In genomic region chr7:25516070-25516777, GRCm38 (mm10) we compare ENCODE assay signal across 12 mouse cellular contexts. TPM values are rescaled to one million over a fixed set of nuclear protein-coding genes. Genes with fewer than 3 reads are reported as not detected.
A peak's percentile ranks its signal among the peaks of the same experiment; 100 is the strongest.
DNase-seq lines count a peak whose midpoint lies in the region; ATAC-seq lines count a peak whose summit lies in the region.
"Not testable (repeated sequence)": the region's sequence is repeated elsewhere in the genome, so short reads cannot be mapped to it uniquely, and the experiment has no call there.
"Had no signal": no experiment of that assay in that cellular context is flagged by ENCODE, and none has a peak within 500 bp of the region (broad histone marks: within the 10 kb centered on the region; RNA-seq: fewer than 3 reads in every experiment).

No protein-coding gene starts in this region.

- DNase-seq in embryonic facial prominence, embryonic 14.5 days (ENCODE audit: low spot score): not testable (repeated sequence)
- DNase-seq in kidney, adult 11 months: peak; percentile 47

- H3K4me1 ChIP-seq in embryonic facial prominence, embryonic 14.5 days (ENCODE audit: control insufficient read depth, insufficient read depth, low read length); forebrain, embryonic 15.5 days; hindbrain, embryonic 13.5 days (replicated peaks); lung, embryonic 16.5 days (replicated peaks; ENCODE audit: control insufficient read depth, insufficient read depth, low read length); midbrain, embryonic 16.5 days (ENCODE audit: control insufficient read depth, insufficient read depth, low read length): not testable (repeated sequence)

- not testable (repeated sequence) for H3K27ac ChIP-seq in embryonic facial prominence, embryonic 14.5 days (replicated peaks; ENCODE audit: low read depth, low read length); hindbrain, embryonic 13.5 days; lung, embryonic 16.5 days (ENCODE audit: low read length); midbrain, embryonic 16.5 days (ENCODE audit: low read length)
- peak overlapping the region; percentile 31; the same call in 1 of the 2 replicates for H3K27ac ChIP-seq in forebrain, embryonic 15.5 days (replicated peaks)

- peak; percentile 70; the same call in 1 of the 2 replicates for ATAC-seq in embryonic facial prominence, embryonic 14.5 days (ENCODE audit: low read depth)
- peak; percentile 90 for ATAC-seq in forebrain, embryonic 15.5 days (replicated peaks)
- peak; percentile 65 for ATAC-seq in hindbrain, embryonic 13.5 days (ENCODE audit: low FRiP score)
- 0 out of 2 replicates have a peak, but pooled peaks have one; percentile 17 for ATAC-seq in lung, embryonic 16.5 days (ENCODE audit: low read depth)
- ATAC-seq in midbrain, embryonic 16.5 days: 0 out of 2 replicates have a peak, but pooled peaks have one; percentile 60

- not testable (repeated sequence) for H3K27me3 ChIP-seq in embryonic facial prominence, embryonic 14.5 days (replicated peaks; ENCODE audit: control insufficient read depth, insufficient read depth, low read length); forebrain, embryonic 15.5 days; hindbrain, embryonic 13.5 days; lung, embryonic 16.5 days (ENCODE audit: control insufficient read depth, insufficient read depth, low read depth, low read length); midbrain, embryonic 16.5 days (ENCODE audit: control insufficient read depth, insufficient read depth, low read depth, low read length)

- H3K4me2 ChIP-seq in embryonic facial prominence, embryonic 14.5 days (ENCODE audit: low read depth, low read length); forebrain, embryonic 15.5 days (replicated peaks); hindbrain, embryonic 13.5 days; lung, embryonic 16.5 days (ENCODE audit: low read depth, low read length); midbrain, embryonic 16.5 days (ENCODE audit: low read length): not testable (repeated sequence)

- not testable (repeated sequence) for H3K36me3 ChIP-seq in embryonic facial prominence, embryonic 14.5 days (ENCODE audit: control insufficient read depth, insufficient read depth, low read length); forebrain, embryonic 15.5 days; hindbrain, embryonic 13.5 days; lung, embryonic 16.5 days (ENCODE audit: control insufficient read depth, insufficient read depth, low read length); midbrain, embryonic 16.5 days (ENCODE audit: control insufficient read depth, insufficient read depth, low read length)

- H3K9me3 ChIP-seq in embryonic facial prominence, embryonic 14.5 days (ENCODE audit: control insufficient read depth, low read length); forebrain, embryonic 15.5 days; hindbrain, embryonic 13.5 days; lung, embryonic 16.5 days (ENCODE audit: control insufficient read depth, low read length); midbrain, embryonic 16.5 days (replicated peaks; ENCODE audit: control insufficient read depth, low read length, poor library complexity, severe bottlenecking): not testable (repeated sequence)

- H3K4me3 ChIP-seq in embryonic facial prominence, embryonic 14.5 days (ENCODE audit: low read depth, low read length); forebrain, embryonic 15.5 days; hindbrain, embryonic 13.5 days; lung, embryonic 16.5 days (ENCODE audit: low read length); midbrain, embryonic 16.5 days (ENCODE audit: low read depth, low read length): not testable (repeated sequence)

- H3K9ac ChIP-seq in embryonic facial prominence, embryonic 14.5 days (ENCODE audit: low read depth, low read length); forebrain, embryonic 15.5 days (replicated peaks); hindbrain, embryonic 13.5 days; lung, embryonic 16.5 days (ENCODE audit: low read length); midbrain, embryonic 16.5 days (ENCODE audit: low read depth, low read length): not testable (repeated sequence)

- WGBS in embryonic facial prominence, embryonic 14.5 days: 33% methylated on average over 2 of the region's 5 CpGs
- WGBS in forebrain, embryonic 15.5 days: 29% methylated on average over 3 of the region's 5 CpGs
- WGBS in hindbrain, embryonic 13.5 days: 82% methylated on average over 3 of the region's 5 CpGs
- 41% methylated on average over 2 of the region's 5 CpGs for WGBS in lung, embryonic 16.5 days
- 66% methylated on average over 2 of the region's 5 CpGs for WGBS in midbrain, embryonic 16.5 days

RNA-seq across cellular contexts. Expression of gene Ceacam2, which starts 23.4 kb away (rescaled TPM):
- 0.19 TPM in 1 of 2 replicates, not detected in the other for polyA plus RNA-seq in embryonic facial prominence, embryonic 14.5 days (2014; fragmentation: Nextera tagmentation; extraction: Ambion mirVana)
- polyA plus RNA-seq in forebrain, embryonic 15.5 days (2015; fragmentation: Nextera tagmentation; extraction: Ambion mirVana): 0.10 and 0.23 TPM in 2 replicates
- polyA plus RNA-seq in hindbrain, embryonic 13.5 days (2015; fragmentation: Nextera tagmentation; extraction: Ambion mirVana): 0.12 and 0.16 TPM in 2 replicates
- polyA plus RNA-seq in lung, embryonic 16.5 days (2015; fragmentation: Nextera tagmentation; extraction: Ambion mirVana): 0.09 TPM in 1 of 2 replicates, not detected in the other
- 0.32 TPM in 1 of 2 replicates, not detected in the other for polyA plus RNA-seq in midbrain, embryonic 16.5 days (2015; fragmentation: Nextera tagmentation; extraction: Ambion mirVana)
- polyA plus RNA-seq: embryonic facial prominence, embryonic 10.5 days; embryonic facial prominence, embryonic 15.5 days; erythroblast, embryonic 14.5 days; forebrain, embryonic 10.5 days; heart, embryonic 10.5 days; intestine, embryonic 14.5 days had no signal

RNA-seq across cellular contexts. Expression of gene Ceacam1, which starts 38.8 kb away (rescaled TPM):
- polyA plus RNA-seq in embryonic facial prominence, embryonic 14.5 days (2014; fragmentation: Nextera tagmentation; extraction: Ambion mirVana): 2.2 and 6.3 TPM in 2 replicates
- 0.55 and 0.92 TPM in 2 replicates for polyA plus RNA-seq in forebrain, embryonic 15.5 days (2015; fragmentation: Nextera tagmentation; extraction: Ambion mirVana)
- 0.88 and 0.96 TPM in 2 replicates for polyA plus RNA-seq in hindbrain, embryonic 13.5 days (2015; fragmentation: Nextera tagmentation; extraction: Ambion mirVana)
- 7.3 TPM in 2 replicates for polyA plus RNA-seq in lung, embryonic 16.5 days (2015; fragmentation: Nextera tagmentation; extraction: Ambion mirVana)
- 0.42 and 0.87 TPM in 2 replicates for polyA plus RNA-seq in midbrain, embryonic 16.5 days (2015; fragmentation: Nextera tagmentation; extraction: Ambion mirVana)

Comparison
In these comparisons a context has a peak if more than half of its experiments do, and no peak if none do; other contexts are left out.
1. ATAC-seq: peak in every context shown above with its lines; median percentile 90 in forebrain, embryonic 15.5 days; 70 in embryonic facial prominence, embryonic 14.5 days; 65 in hindbrain, embryonic 13.5 days; 60 in midbrain, embryonic 16.5 days; 17 in lung, embryonic 16.5 days.